Mouse (Mus musculus) brain, adult 2 months (tissue): Measurements from ENCODE around the gene Slc2a3.
"Not testable (repeated sequence)": the region's sequence is repeated elsewhere in the genome, so short reads cannot be mapped to it uniquely, and the experiment has no call there.

Source experiments
- DNase-seq: peaks from one replicate; pipeline ENCODE4 v3.0.0; 2011; ENCODE audit warnings: low read depth, low spot score

Gene Slc2a3

DNA sequence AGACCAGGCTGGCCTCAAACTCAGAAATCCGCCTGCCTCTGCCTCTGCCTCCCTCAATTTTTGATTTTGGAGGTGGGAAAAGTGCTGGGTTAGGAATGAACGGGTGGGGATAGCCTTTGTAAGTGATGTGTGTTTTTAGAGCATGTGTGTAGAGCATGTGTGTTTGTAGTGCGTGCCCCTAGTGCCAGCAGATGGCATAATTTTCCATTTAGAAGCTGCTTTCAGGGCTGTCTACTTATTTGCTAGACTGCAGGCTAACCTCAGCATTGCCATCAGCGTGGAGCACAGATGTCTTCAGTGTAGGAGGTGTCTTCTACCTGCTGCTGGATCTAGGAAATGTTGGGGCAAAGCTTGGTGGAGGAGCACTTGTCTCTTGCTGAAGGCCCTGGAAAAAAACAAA is 92.6 kb downstream of the Slc2a3 start:
- DNase-seq = peak; percentile 14

DNA sequence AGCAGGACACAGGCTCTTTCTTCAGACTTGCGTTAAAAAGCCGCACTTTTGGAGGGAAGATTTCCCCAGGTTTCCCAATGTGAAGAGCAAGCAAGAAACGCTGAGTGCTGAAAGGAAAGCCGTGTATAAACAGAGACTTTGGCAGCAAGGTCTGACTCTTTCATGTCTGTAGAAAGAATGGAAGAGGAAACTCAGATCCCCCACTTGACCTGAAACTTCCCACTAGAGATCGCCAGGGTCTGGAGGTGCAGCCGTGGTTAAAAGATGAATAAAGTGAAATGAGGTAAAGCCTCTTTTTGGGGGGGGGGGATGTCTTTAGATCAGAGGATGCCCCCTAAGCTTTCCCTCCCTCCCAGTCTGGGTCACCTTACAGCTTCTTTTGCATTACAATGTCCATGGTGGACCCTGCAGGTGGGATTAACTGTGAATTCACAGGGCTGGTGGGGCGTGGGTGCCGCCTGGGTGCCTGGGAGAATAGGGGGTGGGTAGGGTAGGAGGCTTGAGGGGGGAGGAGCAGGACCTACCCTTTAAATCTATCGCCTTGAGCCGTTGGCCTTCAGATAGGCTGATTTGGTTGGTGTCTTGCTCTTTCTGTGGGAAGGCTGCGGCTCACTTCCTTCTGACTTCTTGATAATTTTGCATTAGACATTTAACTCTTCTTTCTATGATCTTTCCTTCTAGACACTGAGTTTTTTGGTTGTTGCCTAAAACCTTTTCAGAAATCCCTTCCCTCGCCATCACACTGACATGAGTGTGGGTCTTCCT is 94.2 kb downstream of the Slc2a3 start, which contains the start of gene Nanog:
Gene Nanog, plus strand, starts transcription at position 454 of the 765 bp plus-strand sequence.
- no peak for DNase-seq

GRCm38 (mm10) chr6:122706337-122706840 is 95.1 kb downstream of the Slc2a3 start:
- DNase-seq = no peak

GRCm38 (mm10) chr6:122703706-122704105 is 97.7 kb downstream of the Slc2a3 start:
- no peak for DNase-seq

- no peak for DNase-seq
These were observed 98.2 kb downstream of the Slc2a3 start for GRCm38 (mm10) chr6:122703251-122703650.

GRCm38 (mm10) chr6:122702480-122703124 is 98.8 kb downstream of the Slc2a3 start:
- DNase-seq = peak; percentile 35

DNA sequence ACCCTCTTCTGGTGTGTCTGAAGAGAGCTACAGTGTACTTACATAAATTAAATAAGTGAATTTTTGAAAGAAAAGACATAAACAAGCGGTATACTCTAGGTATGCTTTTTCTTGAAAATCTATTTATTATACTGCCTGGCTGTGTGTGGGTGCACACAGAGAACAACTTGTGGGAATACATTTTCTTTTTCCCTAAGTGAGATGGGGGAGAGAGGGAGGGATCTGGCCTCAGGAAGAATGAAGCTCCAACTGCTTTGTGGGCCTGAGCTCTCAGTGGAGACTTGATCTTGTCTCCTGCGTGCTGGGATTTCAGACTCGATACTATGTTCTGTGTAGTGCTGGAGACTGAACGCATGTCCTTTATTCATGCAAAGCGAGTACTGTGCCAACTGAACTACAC is 99.6 kb downstream of the Slc2a3 start:
- DNase-seq = peak; percentile 31

DNA sequence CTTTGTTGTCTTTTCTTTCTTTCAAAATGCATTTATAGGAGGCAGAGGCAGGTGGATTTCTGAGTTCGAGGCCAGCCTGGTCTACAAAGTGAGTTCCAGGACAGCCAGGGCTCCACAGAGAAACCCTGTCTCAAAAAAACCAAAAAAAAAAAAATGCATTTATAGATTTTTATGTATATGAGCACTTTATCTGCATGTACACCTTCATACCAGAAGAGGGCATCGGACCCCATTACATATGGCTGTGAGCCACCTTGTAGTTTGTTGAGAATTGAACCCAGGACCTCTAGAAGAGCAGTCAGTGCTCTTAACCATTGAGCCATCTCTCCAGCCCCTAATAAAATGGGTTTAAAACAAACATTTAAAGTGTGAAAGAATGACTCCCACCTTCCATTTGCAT is 101.8 kb downstream of the Slc2a3 start:
- DNase-seq = not testable (repeated sequence)

DNA sequence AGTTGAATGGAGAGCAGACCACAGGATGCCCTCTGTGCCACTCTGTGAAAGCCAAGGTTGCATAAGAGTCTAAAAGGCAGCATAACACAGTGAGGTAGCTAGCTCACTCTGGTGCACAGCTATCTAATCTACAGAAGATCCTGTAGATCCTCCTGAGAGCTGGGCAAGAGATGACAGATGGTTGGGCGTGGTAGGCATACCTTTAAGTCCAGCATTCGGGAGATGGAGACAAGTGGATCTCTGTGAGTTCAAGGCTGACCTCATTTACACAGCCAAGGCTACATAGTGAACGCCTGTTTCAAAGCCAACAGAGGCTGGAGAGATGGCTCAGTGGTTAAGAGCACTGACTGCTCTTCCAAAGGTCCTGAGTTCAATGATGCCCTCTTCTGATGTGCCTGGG is 106.0 kb downstream of the Slc2a3 start:
- no peak for DNase-seq

DNA sequence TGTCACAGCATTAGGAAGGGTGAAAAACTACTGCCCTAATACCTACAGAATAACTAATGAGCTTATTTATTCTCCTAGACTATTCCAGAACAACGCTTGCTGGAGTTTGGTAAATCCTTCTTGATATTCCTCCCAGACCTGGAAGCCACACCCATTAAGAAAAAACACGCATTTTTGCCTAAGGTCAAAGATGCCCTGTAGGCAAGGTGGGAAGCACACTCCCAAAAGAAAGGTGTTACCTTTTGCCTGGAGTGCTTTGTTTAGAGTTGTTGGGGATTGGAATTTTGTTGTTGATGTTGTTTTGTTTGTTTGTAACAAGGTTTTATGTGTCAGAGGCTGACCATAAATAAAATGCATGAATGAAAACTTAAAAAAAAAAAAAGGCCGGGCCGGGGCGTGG is 111.4 kb downstream of the Slc2a3 start:
- no peak for DNase-seq

DNA sequence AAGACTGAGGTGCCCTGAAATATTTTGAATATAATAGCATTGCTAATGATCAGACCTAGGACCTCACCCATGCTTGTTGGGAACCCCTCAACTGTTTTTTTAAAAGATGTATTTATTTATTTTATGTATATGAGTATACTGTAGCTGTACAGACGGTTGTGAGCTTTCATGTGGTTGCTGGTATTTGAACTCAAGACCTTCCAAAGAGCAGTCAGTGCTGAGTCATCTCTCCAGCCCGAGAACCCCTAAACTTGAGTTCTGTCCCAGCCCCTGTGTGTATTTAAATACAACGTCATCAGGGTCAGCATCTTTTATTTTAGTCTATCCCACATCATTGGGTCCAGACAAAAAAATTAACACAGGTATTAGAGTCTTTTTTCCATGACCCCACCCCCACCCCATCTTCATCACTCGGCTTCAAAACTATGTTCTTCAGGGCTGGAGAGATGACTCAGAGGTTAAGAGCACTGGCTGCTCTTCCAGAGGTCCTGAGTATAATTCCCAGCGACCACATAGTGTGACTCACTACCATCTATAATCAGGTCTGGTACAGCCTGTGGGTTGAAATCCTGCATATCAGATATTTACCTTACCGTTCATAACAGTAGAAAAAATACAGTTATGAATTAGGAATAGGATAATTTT is 111.9 kb downstream of the Slc2a3 start:
- DNase-seq = no peak

DNA sequence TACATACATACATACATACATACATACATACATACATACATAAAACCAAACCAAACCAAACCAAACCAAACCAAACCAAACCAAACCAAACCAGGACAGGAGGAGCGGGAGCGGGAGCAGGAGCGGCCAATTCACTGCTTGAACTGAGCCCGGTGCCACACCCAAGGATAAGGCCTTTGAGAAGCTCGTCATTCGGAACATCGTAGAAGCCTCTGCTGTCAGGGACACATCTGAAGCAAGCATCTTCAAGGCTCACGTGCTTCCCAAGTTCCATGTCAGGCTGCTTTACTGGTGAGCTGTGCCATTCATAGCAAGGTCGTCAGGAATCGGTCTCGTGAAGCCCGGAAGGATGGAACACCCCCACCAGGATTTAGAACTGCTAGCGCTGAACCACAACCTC is 114.7 kb downstream of the Slc2a3 start:
- no peak for DNase-seq

GRCm38 (mm10) chr6:122682646-122683045 is 118.8 kb downstream of the Slc2a3 start:
- DNase-seq = peak; percentile 89
